Mouse (Mus musculus): ENCODE results near the gene Atp1a2.
A peak's percentile ranks its signal among the peaks of the same experiment; 100 is the strongest.

Gene Atp1a2

GRCm38 (mm10) chr1:172297611-172298537, at the start of gene Atp1a2:
Gene Atp1a2 (minus strand): TSS chr1:172298064.
- DNase-seq (ENCODE audit: low spot score in 2 of 2), result peak; percentile 81 to 87

DNA sequence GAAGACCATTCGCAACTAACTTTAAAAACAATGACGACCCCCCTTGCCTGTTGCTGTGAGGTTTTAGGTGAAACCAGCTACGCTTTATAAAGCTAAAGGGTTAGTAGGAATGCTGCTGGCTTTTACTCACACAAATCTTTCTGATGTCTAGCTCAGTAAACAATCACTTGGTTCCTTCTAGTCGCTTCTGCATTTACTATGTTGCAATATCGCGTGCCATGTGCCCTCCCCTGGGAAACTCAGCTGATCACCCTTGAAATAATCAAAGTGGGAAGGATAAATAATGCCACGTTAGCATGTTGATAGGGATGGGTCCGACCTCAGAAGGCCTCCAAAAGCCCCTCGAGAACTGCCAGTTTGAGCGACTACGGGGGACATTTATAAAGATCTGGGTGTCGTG, 49.5 kb upstream of the Atp1a2 start:
- no peak for DNase-seq (ENCODE audit: low spot score in 2 of 2)

DNA sequence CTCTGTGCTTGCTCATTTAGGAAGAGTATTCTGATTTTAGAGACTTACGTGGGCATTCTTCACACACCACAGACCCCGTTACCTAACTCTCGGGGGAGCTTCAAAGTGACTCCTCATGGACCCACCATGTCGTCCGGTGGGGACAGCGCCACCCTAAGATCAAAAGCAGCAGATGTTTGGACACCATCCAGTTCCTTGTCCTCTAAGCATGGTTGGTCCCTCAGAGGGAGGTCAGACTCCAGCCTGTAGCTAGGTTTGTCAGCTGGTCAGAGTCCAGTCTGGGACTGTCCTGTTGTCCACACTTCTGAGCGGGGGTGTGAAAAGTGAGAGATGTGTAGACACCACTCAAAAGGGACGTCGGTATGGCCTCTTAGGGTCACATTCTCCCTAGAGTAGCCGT, 48.8 kb upstream of the Atp1a2 start:
- DNase-seq (ENCODE audit: low spot score in 2 of 2), result peak in 1 of 2 experiments; percentile 29

DNA sequence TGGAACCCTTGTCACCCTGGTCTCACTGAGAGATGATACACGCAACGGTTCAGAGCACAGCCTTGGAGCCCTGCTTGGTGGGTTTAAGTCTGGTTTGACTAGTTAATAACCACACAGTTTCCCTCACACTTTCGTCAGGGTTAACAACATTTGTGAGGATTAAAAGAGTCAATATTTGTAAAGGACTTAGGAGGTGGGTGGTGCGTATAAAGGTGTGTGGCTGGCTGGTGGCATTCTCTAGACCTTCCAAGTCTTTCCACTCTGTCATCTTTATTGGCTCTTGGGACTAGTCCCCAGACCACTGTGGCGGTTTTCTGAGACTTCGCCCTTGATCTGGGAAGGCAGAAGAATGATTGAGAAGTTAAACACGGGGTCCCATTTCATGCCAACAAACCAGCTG, 47.0 kb upstream of the Atp1a2 start:
- DNase-seq (ENCODE audit: low spot score in 2 of 2), result no peak

DNA sequence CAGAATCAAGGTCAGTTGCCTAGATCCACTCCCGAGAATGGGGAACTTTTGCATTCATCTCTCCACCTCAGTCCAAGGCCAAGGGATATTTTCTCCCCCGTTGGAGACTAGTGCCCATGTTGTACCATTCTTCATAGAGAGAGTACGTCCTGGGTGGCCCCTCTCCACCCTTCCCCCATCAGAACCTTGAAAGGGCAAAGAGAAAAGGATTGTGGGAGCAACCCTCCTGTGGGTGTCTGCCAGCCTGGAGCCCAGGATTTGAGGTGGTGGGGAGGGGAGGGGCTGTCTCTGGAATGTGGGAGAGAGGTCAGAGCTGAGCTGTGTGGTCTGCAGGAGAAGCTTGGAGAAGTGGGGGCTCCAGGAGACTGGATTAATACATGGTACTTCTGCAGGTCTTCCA, 46.0 kb upstream of the Atp1a2 start:
- DNase-seq (ENCODE audit: low spot score in 2 of 2), result peak; percentile 65 to 68

DNA sequence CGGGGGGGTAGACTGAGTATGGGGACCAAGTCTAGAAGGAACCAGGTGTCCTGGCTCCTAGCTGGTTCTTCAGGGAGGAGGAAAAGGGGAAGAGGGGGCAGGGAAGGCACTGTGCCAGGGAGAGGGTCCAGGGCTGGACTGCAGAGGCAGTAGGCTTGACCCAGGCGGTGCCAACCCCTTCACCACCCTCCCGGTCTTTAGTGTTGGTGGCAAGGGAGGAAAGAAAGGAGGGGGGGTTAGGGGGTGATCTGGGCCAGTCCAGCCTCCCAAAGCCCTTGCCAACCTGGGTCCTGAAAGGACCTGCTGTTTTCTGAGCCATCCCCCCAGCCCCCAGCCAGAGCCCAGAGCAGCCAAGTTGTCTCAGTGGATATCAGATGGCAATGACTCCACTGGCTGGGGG, 44.9 kb upstream of the Atp1a2 start:
- DNase-seq (ENCODE audit: low spot score in 2 of 2), result peak; percentile 88 to 90

- no peak for DNase-seq (ENCODE audit: low spot score in 2 of 2)
Measured at GRCm38 (mm10) chr1:172341386-172341785, 43.5 kb upstream of the Atp1a2 start.

- DNase-seq (ENCODE audit: low spot score in 2 of 2), result peak; percentile 92
Measured at GRCm38 (mm10) chr1:172340729-172341321, 43.0 kb upstream of the Atp1a2 start, which contains the start of gene Kcnj10. Gene Kcnj10 (plus strand): TSS chr1:172341210.

- DNase-seq (ENCODE audit: low spot score in 2 of 2), result no peak
Measured at GRCm38 (mm10) chr1:172337411-172338185, 39.7 kb upstream of the Atp1a2 start.

DNA sequence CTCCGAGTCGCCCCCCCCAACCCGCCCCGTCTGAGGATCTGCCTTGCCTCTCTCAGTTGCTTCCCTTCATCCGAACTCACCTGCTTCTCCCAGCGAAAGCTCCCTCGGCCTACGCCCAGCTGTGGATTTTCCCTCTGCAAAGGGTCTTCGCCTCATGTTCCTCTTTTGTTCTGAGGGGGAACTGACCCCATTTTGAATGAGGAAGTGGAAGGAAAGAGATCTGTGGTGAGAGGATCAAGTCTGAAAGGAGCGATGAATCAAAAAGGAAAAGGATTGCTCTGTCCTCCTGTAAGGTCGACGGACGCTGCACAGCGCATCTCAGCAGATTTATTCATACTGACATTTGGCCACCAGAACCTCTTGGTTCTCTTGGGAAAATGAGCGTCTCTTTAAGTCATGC, 37.9 kb upstream of the Atp1a2 start:
- DNase-seq (ENCODE audit: low spot score in 2 of 2), result no peak

GRCm38 (mm10) chr1:172333512-172333911, 35.6 kb upstream of the Atp1a2 start:
- peak in 1 of 2 experiments; percentile 39 for DNase-seq (ENCODE audit: low spot score in 2 of 2)

GRCm38 (mm10) chr1:172332925-172333324, 35.1 kb upstream of the Atp1a2 start:
- no peak for DNase-seq (ENCODE audit: low spot score in 2 of 2)

GRCm38 (mm10) chr1:172331422-172331947, 33.6 kb upstream of the Atp1a2 start:
- DNase-seq (ENCODE audit: low spot score in 2 of 2), result peak; percentile 46 to 56

DNA sequence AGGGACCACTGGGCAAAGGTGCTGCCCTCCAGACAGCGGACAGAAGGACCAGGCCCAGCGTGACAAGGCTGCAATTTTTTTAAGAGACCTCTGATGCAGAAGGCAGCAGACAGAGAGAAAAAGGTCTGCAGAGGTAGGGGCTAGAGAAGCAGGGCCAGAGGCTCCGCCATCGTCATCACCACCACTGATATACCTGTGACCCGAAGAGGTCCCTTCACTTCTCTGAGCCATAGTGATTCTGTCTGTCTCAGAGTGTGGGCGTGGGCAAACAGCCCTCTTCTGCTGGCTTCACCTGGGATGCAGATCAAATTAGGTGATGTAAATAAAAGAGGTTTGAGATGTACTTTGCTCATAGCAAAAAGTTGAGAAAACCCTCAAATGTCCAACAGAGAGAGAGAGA, 31.8 kb upstream of the Atp1a2 start:
- DNase-seq (ENCODE audit: low spot score in 2 of 2), result no peak

GRCm38 (mm10) chr1:172329131-172329530, 31.3 kb upstream of the Atp1a2 start, which contains the start of gene Kcnj9:
Gene Kcnj9 (minus strand): TSS chr1:172329318.
- peak; percentile 90 to 95 for DNase-seq (ENCODE audit: low spot score in 2 of 2)

- DNase-seq (ENCODE audit: low spot score in 2 of 2), result no peak
Measured at GRCm38 (mm10) chr1:172328461-172328860, 30.6 kb upstream of the Atp1a2 start.

DNA sequence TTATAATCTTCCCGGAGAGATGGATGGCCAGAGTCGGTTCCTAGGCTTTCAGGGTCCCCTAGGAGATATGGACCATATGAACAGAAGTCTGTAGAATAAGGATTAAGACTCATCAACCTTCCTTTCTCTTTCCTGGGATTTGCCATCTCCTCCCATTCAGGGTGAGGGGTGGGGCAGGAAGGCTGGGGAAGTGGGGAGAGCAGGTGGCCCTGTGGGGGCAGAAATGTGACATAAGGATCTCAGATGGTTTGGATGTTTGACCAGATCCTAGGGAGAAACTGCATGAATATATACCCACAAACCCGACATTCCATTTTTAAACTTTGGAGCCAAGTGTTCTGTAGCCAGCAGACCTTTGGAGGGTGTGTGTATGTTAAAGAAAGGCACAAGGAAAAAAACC, 30.2 kb upstream of the Atp1a2 start:
- no peak for DNase-seq (ENCODE audit: low spot score in 2 of 2)

DNA sequence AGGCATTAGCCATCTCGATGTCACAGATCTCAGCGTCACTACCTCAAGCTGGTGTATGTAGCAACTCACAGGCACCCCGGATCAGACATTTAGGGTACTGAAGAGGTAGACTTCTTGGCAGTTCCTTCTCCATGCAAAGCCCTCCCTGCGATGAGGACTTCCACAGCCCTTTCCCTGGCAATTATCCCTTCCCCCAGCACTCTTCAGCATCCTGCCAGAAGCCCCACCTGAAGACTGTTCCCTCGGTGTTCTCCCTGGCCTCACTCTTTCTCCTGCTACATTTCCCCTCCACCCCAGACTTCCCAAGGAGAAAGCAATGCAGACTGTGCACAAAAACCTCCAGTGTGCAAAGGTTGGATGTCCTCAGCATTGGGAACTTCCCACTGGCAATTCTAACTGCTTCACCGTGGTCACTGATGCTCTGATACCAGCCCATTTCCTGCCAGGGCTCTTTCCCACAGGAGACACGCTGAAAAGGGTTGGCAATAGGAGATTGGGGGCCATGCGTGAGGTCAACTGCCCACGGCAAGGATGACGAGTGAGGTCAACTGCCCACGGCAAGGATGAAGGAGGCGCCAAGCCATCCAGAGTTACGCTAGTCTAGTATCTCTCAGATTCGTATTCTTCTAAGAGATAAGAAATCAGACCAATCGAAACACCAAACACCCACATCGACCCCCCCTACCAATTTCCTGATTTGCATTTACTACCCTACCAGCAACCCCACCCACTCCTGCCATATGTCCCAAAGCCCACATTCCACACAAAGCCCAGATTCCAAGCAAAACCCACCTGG, 29.5 kb upstream of the Atp1a2 start:
- DNase-seq (ENCODE audit: low spot score in 2 of 2), result peak; percentile 32 to 57

DNA sequence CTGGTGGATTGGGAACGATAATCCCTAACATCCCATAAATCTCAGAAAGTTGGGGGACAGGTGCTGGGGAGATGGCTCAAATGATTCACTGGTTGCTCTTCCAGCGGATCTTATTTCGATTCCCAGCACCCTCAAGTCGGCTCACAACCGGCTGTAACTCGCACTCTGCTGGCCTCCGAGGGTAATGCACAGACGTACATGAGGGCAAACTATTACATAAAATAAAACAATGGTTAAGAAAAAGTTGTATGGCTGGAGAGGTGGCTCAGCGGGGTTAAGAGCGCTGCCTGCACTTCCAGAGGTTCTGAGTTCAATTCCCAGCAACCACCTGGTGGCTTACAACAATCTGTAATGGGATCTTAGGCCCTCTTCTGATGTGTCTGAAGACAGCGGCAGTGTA, 28.8 kb upstream of the Atp1a2 start:
- DNase-seq (ENCODE audit: low spot score in 2 of 2), result no peak

GRCm38 (mm10) chr1:172325680-172326535, 28.0 kb upstream of the Atp1a2 start:
- peak; percentile 81 to 83 for DNase-seq (ENCODE audit: low spot score in 2 of 2)
